Mouse (Mus musculus): ENCODE data around the gene Trir. TPM values are rescaled to one million over a fixed set of nuclear protein-coding genes. Genes with fewer than 3 reads are reported as not detected.

The Trir gene
- total RNA-seq, 2 experiments from 2014 or later: 158 to 163 TPM

GRCm38 (mm10) chr8:84990836-84991235 lies 35.8 kb upstream of the Trir start:
- intact Hi-C loops (cut with DNase I): no loop called here
- peak; percentile 43 for DNase-seq

DNA sequence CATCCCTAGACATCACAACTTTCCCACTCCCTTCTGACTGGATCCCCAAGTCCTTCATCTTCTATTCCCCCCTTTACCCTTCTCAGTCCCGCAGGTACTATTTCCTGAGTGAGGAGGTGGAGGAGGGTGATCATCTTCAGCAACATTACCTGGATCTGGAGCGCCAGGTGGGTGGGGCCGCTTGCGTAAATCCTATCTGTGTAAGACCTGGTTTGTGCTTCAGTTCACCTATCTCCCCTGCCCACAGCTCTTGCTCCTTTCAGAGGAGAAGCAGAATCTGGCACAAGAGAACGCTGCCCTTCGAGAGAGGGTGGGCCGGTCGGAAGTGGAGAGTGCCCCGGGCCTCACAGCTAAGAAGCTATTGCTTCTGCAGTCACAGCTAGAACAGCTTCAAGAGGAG lies 32.2 kb upstream of the Trir start:
- intact Hi-C loops (cut with DNase I): no loop called here
- DNase-seq: no peak

DNA sequence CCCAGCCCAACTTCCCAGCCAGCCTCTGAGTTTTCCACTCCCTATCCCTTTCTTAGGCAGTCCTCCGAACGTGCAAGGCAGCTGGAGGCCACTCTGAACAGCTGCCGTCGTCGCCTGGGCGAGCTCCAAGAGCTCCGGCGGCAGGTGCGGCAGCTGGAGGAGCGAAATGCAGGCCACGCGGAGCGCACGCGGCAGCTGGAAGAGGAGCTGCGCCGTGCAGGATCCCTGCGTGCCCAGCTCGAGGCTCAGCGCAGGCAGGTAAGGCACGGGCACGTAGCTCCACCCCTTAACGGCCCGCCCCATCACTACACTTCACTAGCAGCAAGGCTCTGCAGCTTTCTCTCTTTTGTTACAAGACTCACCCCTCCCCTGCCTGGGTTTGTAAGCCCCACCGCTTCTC lies 30.9 kb upstream of the Trir start:
- intact Hi-C loops (cut with DNase I): no loop called here
- DNase-seq: no peak

GRCm38 (mm10) chr8:84996978-84997377 lies 29.6 kb upstream of the Trir start:
- DNase-seq: no peak
- intact Hi-C loops (cut with DNase I): no loop called here

GRCm38 (mm10) chr8:84997649-84998295 lies 28.9 kb upstream of the Trir start:
- DNase-seq: peak; percentile 96
- intact Hi-C loops (cut with DNase I): no loop called here

DNA sequence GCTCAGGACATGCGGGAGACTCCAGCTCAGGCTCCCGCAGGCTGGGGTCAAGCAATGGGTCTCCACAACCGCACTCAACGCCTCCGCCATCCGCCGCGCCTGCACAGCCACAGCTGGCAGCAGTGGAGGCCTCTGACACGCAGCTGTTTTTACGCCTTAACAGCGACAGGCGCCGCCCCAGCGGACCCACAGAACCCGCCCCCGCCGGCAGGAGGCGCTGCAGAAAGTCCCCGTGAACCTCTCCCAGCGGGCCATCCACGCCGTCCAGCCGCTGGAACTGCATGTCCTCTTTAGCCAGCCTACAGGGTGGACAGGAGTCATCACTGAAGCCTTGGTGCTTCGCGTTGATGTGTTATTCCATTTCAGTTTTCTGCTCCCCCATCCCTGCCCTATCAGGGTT lies 18.9 kb upstream of the Trir start:
- DNase-seq: no peak

GRCm38 (mm10) chr8:85011242-85011641 lies 15.4 kb upstream of the Trir start:
- intact Hi-C loops (cut with DNase I): no loop called here
- DNase-seq: no peak

More for the DNA sequence above, 18.9 kb upstream of the Trir start:
- intact Hi-C loops (cut with DNase I): no loop called here

DNA sequence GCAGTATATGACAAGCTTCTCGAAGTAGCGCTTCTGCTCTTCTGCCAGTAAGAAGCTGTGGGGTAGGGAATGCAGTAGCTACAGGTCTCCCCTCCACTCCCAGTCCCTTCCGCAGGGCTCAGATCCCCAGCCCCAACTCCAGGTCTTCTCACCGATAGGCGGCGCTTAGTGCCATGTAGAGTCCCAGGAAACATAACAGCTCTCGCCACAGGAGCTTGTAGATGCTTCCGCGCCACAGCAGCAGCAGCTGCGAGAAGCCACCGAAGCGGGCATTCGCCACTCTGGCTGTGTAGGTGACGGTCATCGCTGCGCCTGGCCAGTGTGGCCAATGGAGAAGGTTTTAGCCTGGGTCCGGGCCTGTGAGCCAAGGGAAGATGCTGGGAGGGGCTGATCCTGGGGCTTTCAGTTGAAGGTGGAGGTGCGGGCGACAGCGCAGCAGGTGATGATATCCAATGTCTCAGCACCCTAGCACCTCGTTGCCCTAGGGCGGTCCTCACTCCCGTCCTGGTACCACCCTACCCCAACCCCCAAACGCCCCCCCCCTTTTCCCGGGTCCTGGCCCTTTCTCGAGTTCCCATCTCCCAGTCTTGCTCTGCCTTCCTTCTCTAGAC lies 13.3 kb upstream of the Trir start:
- DNase-seq: peak; percentile 74
- intact Hi-C loops (cut with DNase I): no loop called here

- intact Hi-C loops (cut with DNase I): no loop called here
- DNase-seq: no peak
Observed at GRCm38 (mm10) chr8:85014431-85014830, 12.2 kb upstream of the Trir start, which contains the start of gene Best2. Best2 (minus strand) TSS chr8:85014531.

DNA sequence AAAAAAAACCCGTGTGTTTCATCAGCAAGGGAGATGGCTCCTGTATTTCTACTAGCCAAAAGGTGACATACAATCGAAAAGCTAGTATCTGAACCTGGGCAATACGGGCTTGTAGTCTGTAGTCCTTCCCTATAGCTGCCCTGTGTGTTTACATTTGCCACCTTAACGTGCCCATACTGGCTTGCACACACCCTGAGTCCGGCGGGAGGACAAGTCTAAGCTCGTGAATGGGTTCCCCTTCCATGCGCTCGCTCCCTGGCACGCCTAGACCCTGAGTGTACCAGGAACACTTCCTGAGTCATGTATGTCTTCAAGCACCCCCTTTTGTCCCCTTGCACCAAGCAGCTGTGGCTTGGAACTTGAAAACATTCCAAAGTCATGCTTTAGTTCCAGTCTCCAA lies 9.9 kb upstream of the Trir start:
- no peak for DNase-seq
- intact Hi-C loops (cut with DNase I): no loop called here

GRCm38 (mm10) chr8:85017209-85017608 lies 9.4 kb upstream of the Trir start:
- no peak for DNase-seq
- intact Hi-C loops (cut with DNase I): no loop called here

GRCm38 (mm10) chr8:85021514-85022055 lies 5.0 kb upstream of the Trir start:
- no peak for DNase-seq
- intact Hi-C loops (cut with DNase I): no loop called here

GRCm38 (mm10) chr8:85023846-85024245 lies 2.8 kb upstream of the Trir start:
- intact Hi-C loops (cut with DNase I): no loop called here
- DNase-seq: no peak

DNA sequence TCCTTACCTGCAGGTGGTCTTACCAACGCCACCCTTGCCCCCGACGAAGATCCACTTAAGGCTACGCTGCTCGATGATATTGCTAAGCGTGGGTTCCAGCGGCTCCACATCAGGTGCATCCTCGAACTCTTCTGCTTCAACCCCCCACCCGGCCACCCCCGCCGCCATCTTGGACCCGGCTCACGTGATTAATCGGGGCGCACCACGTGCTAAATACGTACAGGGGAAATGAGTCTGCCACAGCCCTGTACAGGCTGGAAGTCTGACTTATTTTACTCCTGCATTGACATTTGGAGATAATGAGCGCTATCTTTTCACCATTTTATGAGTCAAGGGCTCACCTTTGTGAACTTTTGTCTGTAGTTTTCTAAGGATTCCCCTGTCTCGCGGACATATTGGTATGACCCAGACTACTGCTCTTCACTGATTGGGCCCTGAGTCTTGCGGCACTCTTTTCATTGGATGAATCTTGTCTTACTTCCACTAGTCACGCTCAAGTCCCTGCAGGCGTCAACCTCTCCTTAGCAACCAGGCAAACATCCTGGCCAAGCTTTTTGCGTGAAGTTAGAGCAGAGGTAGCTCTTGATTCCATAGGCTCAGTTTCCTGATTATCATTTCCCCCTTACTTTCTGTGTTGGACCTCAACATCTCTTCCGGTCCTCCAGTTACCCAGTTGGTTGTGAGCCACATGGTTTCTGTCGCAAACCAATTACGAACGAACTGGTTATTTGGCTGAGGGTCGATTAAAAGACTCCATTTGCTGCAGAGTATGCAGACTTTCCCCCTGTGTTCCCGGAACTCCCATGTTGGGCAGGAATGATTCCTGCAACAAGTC lies 1.3 kb upstream of the Trir start, which contains the start of gene Asna1:
Gene Asna1, minus strand, starts transcription at position 184 of the 835 bp plus-strand sequence.
- intact Hi-C loops (cut with DNase I): no loop called here
- peak; percentile 84 for DNase-seq

- no peak for DNase-seq
- intact Hi-C loops (cut with DNase I): no loop called here
Observed at GRCm38 (mm10) chr8:85027516-85027855, 863 bp downstream of the Trir start.

GRCm38 (mm10) chr8:85027922-85028321 lies 1.3 kb downstream of the Trir start:
- intact Hi-C loops (cut with DNase I): no loop called here
- DNase-seq: no peak

GRCm38 (mm10) chr8:85029271-85029670 lies 2.6 kb downstream of the Trir start:
- intact Hi-C loops (cut with DNase I): no loop called here

DNA sequence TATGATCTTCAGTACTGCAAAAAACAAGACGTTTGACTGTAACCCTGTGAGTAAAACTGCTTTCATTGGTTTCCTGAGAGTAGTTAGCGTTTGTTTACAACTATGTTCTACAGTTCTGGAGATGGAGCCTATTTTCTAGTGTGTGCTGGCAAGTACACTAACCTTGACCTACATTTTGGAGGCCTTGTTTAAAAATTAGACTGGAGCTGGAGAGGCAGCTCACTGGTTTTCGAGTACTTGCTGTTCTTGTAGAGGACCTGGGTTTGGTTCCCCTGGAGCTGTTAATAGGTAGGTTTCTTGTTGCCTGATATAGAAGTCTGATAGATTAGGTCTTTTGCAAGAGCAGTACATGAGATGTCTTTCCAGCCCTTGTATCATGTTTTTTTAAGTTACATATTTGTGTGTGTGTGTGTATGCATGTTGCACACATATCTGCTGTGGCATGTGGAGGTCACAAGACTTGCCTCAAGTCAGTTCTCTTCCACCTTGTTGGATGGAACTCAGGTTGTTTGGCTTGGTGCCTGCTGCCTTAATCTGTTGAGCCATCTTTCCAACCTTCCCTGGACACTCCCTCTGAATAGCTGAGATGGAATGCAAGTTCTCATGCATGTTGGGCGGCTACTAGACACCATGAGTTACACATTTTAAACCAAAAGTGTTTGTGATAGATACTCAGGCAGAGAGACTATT lies 6.1 kb downstream of the Trir start:
- no peak for DNase-seq
- intact Hi-C loops (cut with DNase I): no loop called here

More at GRCm38 (mm10) chr8:85029271-85029670, 2.6 kb downstream of the Trir start:
- DNase-seq: no peak

- DNase-seq: no peak
- intact Hi-C loops (cut with DNase I): no loop called here
Observed at GRCm38 (mm10) chr8:85033867-85034266, 7.2 kb downstream of the Trir start.

DNA sequence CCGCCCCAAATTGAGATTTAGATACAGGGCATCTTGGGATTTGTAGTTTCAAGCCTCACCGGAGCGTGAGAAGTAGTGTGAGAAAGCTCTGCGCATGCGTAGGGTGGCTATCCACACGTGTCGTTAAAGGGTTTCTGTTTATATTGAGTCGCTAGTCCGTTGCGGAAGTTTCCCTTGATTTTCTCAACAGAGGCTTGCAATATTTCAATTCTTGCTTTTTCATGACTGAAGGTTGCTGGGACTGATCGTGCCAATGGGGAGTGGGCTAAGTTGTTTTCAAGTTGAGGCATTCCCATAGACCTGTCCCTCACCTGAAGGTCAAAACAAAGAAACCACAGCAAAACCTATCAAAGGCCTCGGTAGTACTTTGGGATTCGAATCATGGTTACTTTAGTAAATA lies 8.1 kb downstream of the Trir start:
- intact Hi-C loops (cut with DNase I): no loop called here
- DNase-seq: peak; percentile 80

GRCm38 (mm10) chr8:85035165-85035727 lies 8.6 kb downstream of the Trir start:
- intact Hi-C loops (cut with DNase I): no loop called here
- DNase-seq: no peak
